Mouse (Mus musculus): ENCODE measurements around the gene Tmigd3. TPM values are rescaled to one million over a fixed set of nuclear protein-coding genes. Genes with fewer than 3 reads are reported as not detected.

Tmigd3 gene
- total and polyA plus RNA-seq, 3 experiments: 0.25 TPM; not detected in 2

GRCm38 (mm10) chr3:105935033-105935432 lies 64.3 kb downstream of the Tmigd3 start:
- TF ChIP-seq KAT2A (IDR thresholded peaks at IDR 0.05; ENCODE audit: insufficient replicate concordance, low read length) (no peak), ZMIZ1 (IDR thresholded peaks at IDR 0.05; ENCODE audit: low read depth, low read length) (no peak), ZNF384 (IDR thresholded peaks at IDR 0.05; ENCODE audit: low read depth, low read length) (no peak), RCOR1 (conservative IDR thresholded peaks at IDR 0.05; ENCODE audit: low read depth, low read length) (no peak), POLR2AphosphoS2 (IDR thresholded peaks at IDR 0.05; ENCODE audit: low read depth, low read length) (no peak), ETS1 (conservative IDR thresholded peaks at IDR 0.05; ENCODE audit: low read depth, low read length) (no peak), GABPA (IDR thresholded peaks at IDR 0.05; ENCODE audit: insufficient replicate concordance, low read depth, low read length) (no peak), MEF2A (IDR thresholded peaks at IDR 0.05; ENCODE audit: borderline replicate concordance, low read depth, low read length) (no peak), IRF4 (IDR thresholded peaks at IDR 0.05; ENCODE audit: low read depth, low read length) (no peak), RAD21 (IDR thresholded peaks at IDR 0.05; ENCODE audit: low read depth, low read length) (no peak), USF2 (conservative IDR thresholded peaks at IDR 0.05; ENCODE audit: low read depth, low read length) (no peak), SMC3 (IDR thresholded peaks at IDR 0.05; ENCODE audit: low read depth, low read length) (no peak)
- dilution Hi-C loops (cut with MboI; ENCODE audit: extremely low pct_ligation_motif_present, extremely low pct_unique_long_range_greater_than_20kb, low sequenced_read_pairs) (no loop called here), in situ Hi-C loops (cut with MboI; ENCODE audit: low pct_ligation_motif_present, low pct_unique_long_range_greater_than_20kb, low sequenced_read_pairs) (no loop called here)
- Histone ChIP-seq H3K79me2 (replicated peaks; ENCODE audit: control insufficient read depth, extremely low read depth, insufficient read depth, poor library complexity, severe bottlenecking) (no peaks in the 10 kb centered on the region; the same call in 1 of the 2 replicates), H3K9me3 (replicated peaks; ENCODE audit: low read length) (no peaks in the 10 kb centered on the region), H3K4me3 (replicated peaks in 1 of 3; ENCODE audit: low read depth in 2 of 3, low read length in 2 of 3, poor library complexity in 1 of 3) (no peak overlapping the region), H3K4me1 (ENCODE audit: control insufficient read depth in 1 of 2, insufficient read depth in 2 of 2) (peaks cover 5 to 23% of the 10 kb centered on the region in 2 experiments; a peak in 3 of 4 replicates), H3K27me3 (replicated peaks) (no peaks in the 10 kb centered on the region), H3K36me3 (replicated peaks in 1 of 2; ENCODE audit: control insufficient read depth in 1 of 2, insufficient read depth in 1 of 2, low read length in 1 of 2) (peaks cover 5 to 17% of the 10 kb centered on the region in 2 experiments), H3K9ac (ENCODE audit: insufficient read depth, low read depth) (no peak overlapping the region), H3K27ac (ENCODE audit: insufficient read depth, low read depth) (no peak overlapping the region), H3K4me2 (ENCODE audit: insufficient read depth, low read depth, poor library complexity, severe bottlenecking) (no peak overlapping the region)
- no peak for DNase-seq (ENCODE audit: extremely low read depth)

GRCm38 (mm10) chr3:105936111-105936510 lies 65.4 kb downstream of the Tmigd3 start:
- Histone ChIP-seq H3K27me3 (replicated peaks) (no peaks in the 10 kb centered on the region), H3K9ac (ENCODE audit: insufficient read depth, low read depth) (no peak overlapping the region), H3K4me1 (ENCODE audit: control insufficient read depth in 1 of 2, insufficient read depth in 2 of 2) (peaks cover 2 to 16% of the 10 kb centered on the region in 2 experiments; a peak in 3 of 4 replicates), H3K79me2 (replicated peaks; ENCODE audit: control insufficient read depth, extremely low read depth, insufficient read depth, poor library complexity, severe bottlenecking) (no peaks in the 10 kb centered on the region; the same call in 1 of the 2 replicates), H3K4me3 (replicated peaks in 1 of 3; ENCODE audit: low read depth in 2 of 3, low read length in 2 of 3, poor library complexity in 1 of 3) (no peak overlapping the region), H3K27ac (ENCODE audit: insufficient read depth, low read depth) (no peak overlapping the region), H3K36me3 (replicated peaks in 1 of 2; ENCODE audit: control insufficient read depth in 1 of 2, insufficient read depth in 1 of 2, low read length in 1 of 2) (peaks cover 10 to 23% of the 10 kb centered on the region in 2 experiments), H3K4me2 (ENCODE audit: insufficient read depth, low read depth, poor library complexity, severe bottlenecking) (no peak overlapping the region), H3K9me3 (replicated peaks; ENCODE audit: low read length) (no peaks in the 10 kb centered on the region)
- no peak for TF ChIP-seq HCFC1 (IDR thresholded peaks at IDR 0.05; ENCODE audit: low read depth, low read length)
- peak; percentile 50; the same call in 1 of the 2 replicates for TF ChIP-seq ZNF384 (IDR thresholded peaks at IDR 0.05; ENCODE audit: low read depth, low read length)
- dilution Hi-C loops (cut with MboI; ENCODE audit: extremely low pct_ligation_motif_present, extremely low pct_unique_long_range_greater_than_20kb, low sequenced_read_pairs) (no loop called here), in situ Hi-C loops (cut with MboI; ENCODE audit: low pct_ligation_motif_present, low pct_unique_long_range_greater_than_20kb, low sequenced_read_pairs) (no loop called here)
- DNase-seq (ENCODE audit: extremely low read depth): no peak

- peaks cover 0 to 7% of the 10 kb centered on the region in 2 experiments; a peak in 1 of 4 replicates for H3K4me1 ChIP-seq (ENCODE audit: control insufficient read depth in 1 of 2, insufficient read depth in 2 of 2)
- dilution Hi-C loops (cut with MboI; ENCODE audit: extremely low pct_ligation_motif_present, extremely low pct_unique_long_range_greater_than_20kb, low sequenced_read_pairs) (no loop called here), in situ Hi-C loops (cut with MboI; ENCODE audit: low pct_ligation_motif_present, low pct_unique_long_range_greater_than_20kb, low sequenced_read_pairs) (no loop called here)
- no peaks in the 10 kb centered on the region for H3K27me3 ChIP-seq (replicated peaks)
- H3K4me2 ChIP-seq (ENCODE audit: insufficient read depth, low read depth, poor library complexity, severe bottlenecking): no peak overlapping the region
- H3K79me2 ChIP-seq (replicated peaks; ENCODE audit: control insufficient read depth, extremely low read depth, insufficient read depth, poor library complexity, severe bottlenecking): peaks cover 29% of the 10 kb centered on the region
- DNase-seq (ENCODE audit: extremely low read depth): no peak
- no peaks in the 10 kb centered on the region for H3K9me3 ChIP-seq (replicated peaks; ENCODE audit: low read length)
- H3K4me3 ChIP-seq (replicated peaks in 1 of 3; ENCODE audit: low read depth in 2 of 3, low read length in 2 of 3, poor library complexity in 1 of 3): no peak overlapping the region
- TF ChIP-seq MEF2A (IDR thresholded peaks at IDR 0.05; ENCODE audit: borderline replicate concordance, low read depth, low read length): no peak
- no peak for TF ChIP-seq IRF4 (IDR thresholded peaks at IDR 0.05; ENCODE audit: low read depth, low read length)
- no peak for TF ChIP-seq TBP (conservative IDR thresholded peaks at IDR 0.05; ENCODE audit: low read depth, low read length)
- TF ChIP-seq CTCF (conservative IDR thresholded peaks at IDR 0.05 in 1 of 2, IDR thresholded peaks at IDR 0.05 in 1 of 2; ENCODE audit: low read depth in 2 of 2, low read length in 2 of 2): no peak
- TF ChIP-seq JUND (conservative IDR thresholded peaks at IDR 0.05; ENCODE audit: low read depth, low read length): no peak
- TF ChIP-seq ZKSCAN1 (IDR thresholded peaks at IDR 0.05; ENCODE audit: borderline replicate concordance, low read depth, low read length): no peak
- TF ChIP-seq ETS1 (conservative IDR thresholded peaks at IDR 0.05; ENCODE audit: low read depth, low read length): no peak
- TF ChIP-seq HCFC1 (IDR thresholded peaks at IDR 0.05; ENCODE audit: low read depth, low read length): no peak
- no peak for TF ChIP-seq CHD1 (IDR thresholded peaks at IDR 0.05; ENCODE audit: low read depth, low read length)
- H3K36me3 ChIP-seq (replicated peaks in 1 of 2; ENCODE audit: control insufficient read depth in 1 of 2, insufficient read depth in 1 of 2, low read length in 1 of 2): peaks cover 41 to 94% of the 10 kb centered on the region in 2 experiments
- no peak overlapping the region for H3K9ac ChIP-seq (ENCODE audit: insufficient read depth, low read depth)
- no peak overlapping the region for H3K27ac ChIP-seq (ENCODE audit: insufficient read depth, low read depth)
Observed at GRCm38 (mm10) chr3:105951348-105951747, 80.6 kb downstream of the Tmigd3 start.

All from CH12.LX (cell line).